Mouse (Mus musculus) lung, embryonic 14.5 days (tissue): ENCODE data around the gene B230118H07Rik. TPM values are rescaled to one million over a fixed set of nuclear protein-coding genes. Genes with fewer than 3 reads are reported as not detected.
A peak's percentile ranks its signal among the peaks of the same experiment; 100 is the strongest.

Experiments used
- ATAC-seq: fragments of 200-750 bp; cut with Nextera tagmentation; 2 replicates; pipeline ENCODE4 v1.8.0; 2017; ENCODE audit warnings: mild to moderate bottlenecking, moderate TSS enrichment, moderate library complexity; ENCODE audit not compliant: insufficient read depth
- DNase-seq: peaks from one replicate; pipeline ENCODE4 v3.0.0-alpha.2; 2015
- H3K27ac ChIP-seq: fragments of 300-500 bp; sonication (generic); 2 replicates; pipeline ENCODE4 v1.5.1; 2014; ENCODE audit warnings: low read depth, mild to moderate bottlenecking, moderate library complexity
- H3K27me3 ChIP-seq: fragments of 300-500 bp; sonication (generic); 2 replicates; pipeline ENCODE4 v1.6.1; 2014; ENCODE audit warnings: low read length, control low read depth; ENCODE audit not compliant: insufficient read depth
- H3K36me3 ChIP-seq: fragments of 300-500 bp; sonication (generic); 2 replicates; pipeline ENCODE4 v1.6.1; 2014; ENCODE audit warnings: control low read depth; ENCODE audit not compliant: insufficient read depth
- H3K4me1 ChIP-seq: fragments of 300-500 bp; sonication (generic); 2 replicates; pipeline ENCODE4 v1.6.1; 2014; ENCODE audit warnings: antibody characterized with exemption, control low read depth; ENCODE audit not compliant: insufficient read depth
- H3K4me2 ChIP-seq: fragments of 300-500 bp; sonication (generic); 2 replicates; pipeline ENCODE4 v1.6.1; 2014; ENCODE audit warnings: mild to moderate bottlenecking
- H3K4me3 ChIP-seq: fragments of 300-500 bp; sonication (generic); 2 replicates; pipeline ENCODE4 v1.5.1; 2014; ENCODE audit warnings: low read depth, low read length
- H3K9ac ChIP-seq: fragments of 300-500 bp; sonication (generic); 2 replicates; pipeline ENCODE4 v1.6.1; 2014
- H3K9me3 ChIP-seq: fragments of 300-500 bp; sonication (generic); 2 replicates; pipeline ENCODE4 v1.6.1; 2016; ENCODE audit warnings: low read depth, low read length, control low read depth
- CTCF ChIP-seq: IDR thresholded peaks from 2 replicates; pipeline ENCODE4 v1.5.1; 2016; ENCODE audit warnings: antibody characterized with exemption, low read depth
- whole genome bisulfite sequencing: fragments of 180-500 bp; shearing (Covaris S2); extraction: QIAGEN DNeasy Blood & Tissue Kit; methylation state at CpG from one replicate; pipeline ENCODE4 v1.1.7; 2014; 5-methylcytosine and 5-hydroxymethylcytosine counted together
- polyA plus RNA-seq: library from polyadenylated mRNA; unstranded; fragments of >200 nt; fragmentation: Nextera tagmentation; extraction: Ambion mirVana; gene quantifications from 2 replicates; pipeline ENCODE4 v1.2.1, GENCODE M21; 2014

B230118H07Rik gene
- polyA plus RNA-seq, 1 experiment from 2014 or later = 52.4 TPM

DNA sequence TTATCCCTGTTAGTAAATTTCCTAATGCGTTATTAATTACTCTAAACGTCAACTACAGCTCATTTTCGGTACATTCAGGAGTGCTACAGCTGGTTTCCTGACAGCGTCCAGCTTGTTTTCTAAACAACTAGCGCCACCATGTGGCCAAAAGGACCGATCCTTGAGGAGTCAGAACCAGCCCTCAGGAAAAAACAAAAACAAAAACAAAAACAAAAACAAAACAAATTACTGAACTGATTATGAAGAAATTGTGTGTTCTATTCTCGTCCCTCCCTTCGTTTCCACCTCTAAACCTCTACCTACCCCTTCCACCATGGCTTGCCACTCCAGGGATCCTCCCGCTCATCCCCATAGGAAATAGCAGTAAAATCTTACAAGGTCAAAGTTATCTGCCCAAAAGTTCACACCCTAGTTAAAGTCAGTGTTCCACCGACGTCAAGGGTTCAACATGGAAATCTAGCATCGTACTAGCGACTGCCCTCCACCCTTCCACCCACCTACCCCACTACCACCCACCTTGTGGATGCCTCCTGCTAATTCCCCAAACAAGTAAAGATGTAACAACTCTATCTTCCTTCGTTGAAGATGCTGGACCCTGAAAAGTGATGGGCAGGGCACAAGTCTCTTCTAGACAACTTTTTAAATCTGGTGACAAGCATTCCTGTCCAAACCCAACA lies 3.7 kb upstream of the B230118H07Rik start:
- WGBS = 20% methylated on average over 14 of the region's 14 CpGs
- Histone ChIP-seq H3K27me3 (no peaks in the 10 kb centered on the region), H3K4me1 (no peaks in the 10 kb centered on the region), H3K9ac (no peak overlapping the region), H3K27ac (no peak overlapping the region), H3K4me2 (peak overlapping the region; percentile 49), H3K36me3 (no peaks in the 10 kb centered on the region), H3K9me3 (no peaks in the 10 kb centered on the region), H3K4me3 (no peak overlapping the region)
- ATAC-seq (peak; percentile 82; the same call in 1 of the 2 replicates), DNase-seq (peak; percentile 93)
- peak; percentile 72 for TF ChIP-seq CTCF

DNA sequence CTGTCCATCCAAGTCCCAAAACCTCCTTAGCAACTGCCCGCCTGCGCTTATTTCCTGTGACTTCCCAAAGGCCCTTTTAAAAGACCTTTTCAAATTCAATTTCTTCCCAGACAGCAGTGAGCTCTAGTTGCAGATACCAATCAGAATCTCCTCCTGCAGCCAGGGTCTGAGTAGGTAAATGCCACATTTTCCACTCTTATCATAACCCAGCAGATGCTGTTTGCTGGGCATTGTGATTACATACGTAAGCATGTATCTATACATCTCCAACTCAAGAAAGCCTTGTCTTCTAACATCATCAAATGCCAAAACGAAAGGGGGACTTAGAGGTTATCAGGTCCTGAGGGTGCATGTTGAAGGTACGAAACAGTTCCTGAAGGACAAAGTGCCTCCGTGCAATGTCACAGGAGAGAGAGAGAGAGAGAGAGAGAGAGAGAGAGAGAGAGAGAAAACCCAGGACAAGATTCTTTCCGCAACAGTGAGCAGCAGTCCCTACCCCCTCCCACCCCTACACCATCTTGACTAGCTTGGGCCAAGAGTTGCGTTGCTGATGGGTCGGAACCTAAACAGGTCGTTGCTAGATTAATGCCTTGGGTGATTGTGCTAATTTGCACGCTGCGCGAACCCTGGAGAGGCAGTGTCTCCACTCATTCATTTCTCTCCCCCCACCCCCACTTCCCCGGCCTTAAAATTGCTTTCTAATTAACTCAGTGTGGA lies 3.0 kb upstream of the B230118H07Rik start:
- peak; percentile 28; the same call in 1 of the 2 replicates for ATAC-seq
- WGBS = 36% methylated on average over 14 of the region's 14 CpGs
- Histone ChIP-seq H3K9ac (no peak overlapping the region), H3K36me3 (no peaks in the 10 kb centered on the region), H3K4me2 (peak overlapping the region; percentile 49), H3K4me3 (no peak overlapping the region), H3K27me3 (no peaks in the 10 kb centered on the region), H3K9me3 (no peaks in the 10 kb centered on the region), H3K27ac (no peak overlapping the region), H3K4me1 (no peaks in the 10 kb centered on the region)
- TF ChIP-seq CTCF = no peak
- no peak for DNase-seq

DNA sequence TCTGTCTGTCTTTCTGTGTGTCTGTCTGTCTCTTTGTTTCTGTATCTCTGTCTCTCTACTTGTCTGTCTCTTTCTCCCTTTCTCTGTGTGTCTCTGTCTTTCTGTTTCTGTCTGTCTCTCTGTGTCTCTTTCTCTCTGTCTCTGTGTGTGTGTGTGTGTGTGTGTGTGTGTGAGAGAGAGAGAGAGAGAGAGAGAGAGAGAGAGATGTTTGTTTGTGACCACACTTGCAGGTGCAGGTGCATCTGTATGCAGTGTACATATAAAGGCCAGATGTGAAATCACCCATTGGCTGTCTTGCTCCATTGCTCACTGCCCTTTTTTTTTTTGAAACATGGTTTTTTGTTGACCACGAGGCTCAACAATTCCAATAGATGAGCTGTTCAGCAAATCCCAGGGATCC lies 1.1 kb upstream of the B230118H07Rik start:
- WGBS = 77% methylated on average over 1 of the region's 1 CpGs
- DNase-seq = no peak
- Histone ChIP-seq H3K4me3 (no peak overlapping the region), H3K36me3 (no peaks in the 10 kb centered on the region), H3K9me3 (no peaks in the 10 kb centered on the region), H3K4me2 (no peak overlapping the region), H3K4me1 (no peaks in the 10 kb centered on the region), H3K27ac (no peak overlapping the region), H3K27me3 (no peaks in the 10 kb centered on the region), H3K9ac (no peak overlapping the region)
- ATAC-seq = no peak
- no peak for TF ChIP-seq CTCF

DNA sequence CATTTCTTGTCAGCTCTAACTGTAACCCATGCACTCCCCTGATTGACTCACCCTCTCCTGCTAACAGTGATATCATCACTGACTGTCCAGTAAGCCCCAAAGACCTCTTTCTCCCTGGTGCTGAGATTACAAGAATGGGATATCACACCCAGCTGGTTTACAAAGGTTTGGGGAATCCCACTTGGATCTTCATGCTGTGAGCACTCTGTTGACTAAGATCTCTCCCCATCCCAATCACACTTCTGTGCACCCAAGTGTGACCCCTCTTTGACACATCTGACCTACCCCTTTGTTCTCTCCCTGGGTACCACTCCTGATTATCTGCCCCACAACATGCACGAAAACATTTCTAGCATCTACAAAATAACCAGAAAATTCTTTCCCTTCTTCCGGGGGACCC lies 971 bp downstream of the B230118H07Rik start:
- Histone ChIP-seq H3K4me3 (no peak overlapping the region), H3K9ac (no peak overlapping the region), H3K27ac (no peak overlapping the region), H3K4me2 (no peak overlapping the region), H3K36me3 (no peaks in the 10 kb centered on the region), H3K4me1 (no peaks in the 10 kb centered on the region), H3K9me3 (no peaks in the 10 kb centered on the region), H3K27me3 (no peaks in the 10 kb centered on the region)
- no peak for TF ChIP-seq CTCF
- DNase-seq (no peak), ATAC-seq (no peak)
- 81% methylated on average over 2 of the region's 2 CpGs for WGBS

DNA sequence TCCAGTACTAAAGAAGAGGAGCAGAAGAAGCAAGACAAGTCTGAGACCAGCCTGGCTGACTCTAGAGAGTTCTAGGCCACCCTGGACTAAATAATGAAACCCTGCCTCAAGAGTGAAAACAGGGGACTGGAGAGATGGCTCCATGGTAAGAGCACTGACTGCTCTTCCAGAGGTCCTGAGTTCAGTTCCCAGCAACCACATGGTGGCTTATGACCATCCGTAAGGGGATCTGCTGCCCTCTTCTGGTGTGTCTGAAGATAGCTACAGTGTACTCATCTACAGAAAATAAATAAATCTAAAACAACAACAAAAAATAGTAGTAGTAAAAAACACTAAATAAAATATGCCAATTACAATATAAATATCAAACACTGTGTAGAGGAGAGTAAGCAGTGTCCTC lies 3.5 kb downstream of the B230118H07Rik start:
- H3K27me3 ChIP-seq = no peaks in the 10 kb centered on the region

DNA sequence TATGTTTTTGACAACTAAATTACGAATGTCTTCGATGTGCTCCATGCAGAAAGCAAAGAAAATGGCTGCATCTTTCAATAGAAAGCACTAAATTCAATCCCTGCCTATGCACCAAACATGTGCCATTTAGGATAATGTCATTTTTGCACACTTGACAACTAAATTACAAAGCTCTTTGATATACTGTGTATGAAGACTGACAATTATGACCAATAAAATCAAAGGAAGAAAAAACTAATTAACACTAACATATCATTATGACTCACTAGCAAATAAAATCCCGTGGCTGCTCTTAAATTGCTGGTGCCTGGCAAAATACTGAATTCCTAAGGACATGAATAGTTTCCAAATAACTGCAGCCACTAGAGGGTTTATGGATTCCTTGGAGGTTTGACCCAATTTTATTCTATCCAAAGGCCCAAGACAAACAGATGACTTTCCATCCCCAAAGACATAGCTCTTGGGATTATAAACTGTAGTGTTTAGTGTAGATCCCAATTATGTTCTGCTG lies 9.4 kb downstream of the B230118H07Rik start:
- H3K36me3 ChIP-seq = no peaks in the 10 kb centered on the region
- no peak overlapping the region for H3K4me2 ChIP-seq
- no peak overlapping the region for H3K27ac ChIP-seq
- DNase-seq (no peak), ATAC-seq (no peak)
- no peak for TF ChIP-seq CTCF
- 77% methylated on average over 3 of the region's 3 CpGs for WGBS
- H3K9me3 ChIP-seq = no peaks in the 10 kb centered on the region
- no peaks in the 10 kb centered on the region for H3K4me1 ChIP-seq
- no peaks in the 10 kb centered on the region for H3K27me3 ChIP-seq
- H3K4me3 ChIP-seq = no peak overlapping the region
- H3K9ac ChIP-seq = no peak overlapping the region

More for the DNA sequence above, 3.5 kb downstream of the B230118H07Rik start:
- no peak for ATAC-seq
- Histone ChIP-seq H3K27ac (no peak overlapping the region), H3K9me3 (no peaks in the 10 kb centered on the region), H3K36me3 (no peaks in the 10 kb centered on the region), H3K4me2 (no peak overlapping the region), H3K9ac (no peak overlapping the region), H3K4me3 (no peak overlapping the region), H3K4me1 (no peaks in the 10 kb centered on the region)
- TF ChIP-seq CTCF = no peak
- DNase-seq = no peak
- 96% methylated on average over 1 of the region's 1 CpGs for WGBS

DNA sequence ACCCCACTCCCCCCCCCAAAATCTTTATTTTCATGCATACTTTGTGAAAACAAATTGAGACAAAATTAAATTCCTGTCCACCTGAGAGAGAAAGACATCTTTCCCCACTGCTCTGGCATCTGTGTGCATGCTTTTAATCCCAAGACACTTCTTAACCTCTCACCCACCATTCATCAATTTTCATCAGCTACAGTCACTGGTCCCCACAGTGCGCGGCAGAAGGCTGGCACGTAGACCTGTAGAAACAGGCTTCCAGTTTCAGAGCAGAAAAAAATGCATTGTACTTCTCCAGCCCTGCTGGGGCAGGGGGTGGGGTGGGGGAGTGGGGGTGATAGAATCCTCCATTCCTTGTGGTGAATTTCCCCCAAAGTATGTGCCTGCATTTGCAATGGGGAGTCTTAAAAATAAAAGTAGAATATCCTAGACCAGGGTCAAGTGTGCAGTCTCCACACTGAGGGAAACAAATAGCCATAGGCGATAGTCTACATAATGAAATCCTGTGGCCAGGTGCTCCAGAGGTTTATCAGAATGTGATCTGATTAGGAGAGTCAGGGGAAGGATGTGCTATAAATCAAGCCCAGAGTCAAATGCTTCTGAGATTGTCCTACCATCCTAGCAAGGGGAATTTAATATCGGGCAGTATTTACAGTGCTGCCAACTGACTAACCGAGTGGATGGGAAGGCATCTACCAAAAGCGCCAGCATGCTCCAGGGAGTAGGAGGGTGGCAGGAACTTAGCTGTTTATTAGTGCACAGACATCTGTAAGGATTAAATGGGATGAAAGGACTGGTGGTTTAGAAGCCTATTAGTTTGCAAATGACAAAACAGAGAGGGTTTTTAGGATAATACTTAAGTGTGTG lies 10.1 kb downstream of the B230118H07Rik start:
- H3K9me3 ChIP-seq = no peaks in the 10 kb centered on the region
- H3K27me3 ChIP-seq = no peaks in the 10 kb centered on the region
- no peak for ATAC-seq
- no peak for TF ChIP-seq CTCF
- no peak overlapping the region for H3K4me2 ChIP-seq
- no peak overlapping the region for H3K4me3 ChIP-seq
- no peak overlapping the region for H3K9ac ChIP-seq
- WGBS = 36% methylated on average over 7 of the region's 7 CpGs
- H3K27ac ChIP-seq = no peak overlapping the region
- H3K4me1 ChIP-seq = no peaks in the 10 kb centered on the region
- H3K36me3 ChIP-seq = no peaks in the 10 kb centered on the region
- DNase-seq = no peak
